Mouse (Mus musculus): ENCODE measurements around the gene Gimap9. TPM values are rescaled to one million over a fixed set of nuclear protein-coding genes. Genes with fewer than 3 reads are reported as not detected.

Gimap9 gene
- polyA plus RNA-seq, 1 experiment from 2014 or later: 6.0 TPM

- no peak for DNase-seq (ENCODE audit: low spot score)
- WGBS: 75% methylated on average over 5 of the region's 5 CpGs
- H3K36me3 ChIP-seq (replicated peaks): no peaks in the 10 kb centered on the region
- H3K27me3 ChIP-seq (replicated peaks; ENCODE audit: low read depth, poor library complexity, severe bottlenecking): no peaks in the 10 kb centered on the region
- no peak within 1 kb of the TSS for H3K27ac ChIP-seq (replicated peaks)
- no peaks in the 10 kb centered on the region for H3K4me1 ChIP-seq
- no peaks in the 10 kb centered on the region for H3K9me3 ChIP-seq
- H3K4me3 ChIP-seq: no peak within 1 kb of the TSS
Observed at GRCm38 (mm10) chr6:48684319-48684718, 8.4 kb downstream of the Gimap9 start, which contains the start of gene Gimap4. Gene Gimap4 (plus strand): TSS chr6:48684549.

GRCm38 (mm10) chr6:48684806-48685205 lies 8.9 kb downstream of the Gimap9 start:
- Histone ChIP-seq H3K27me3 (replicated peaks; ENCODE audit: low read depth, poor library complexity, severe bottlenecking) (no peaks in the 10 kb centered on the region), H3K4me3 (no peak overlapping the region), H3K36me3 (replicated peaks) (no peaks in the 10 kb centered on the region), H3K4me1 (no peaks in the 10 kb centered on the region), H3K27ac (replicated peaks) (no peak overlapping the region), H3K9me3 (no peaks in the 10 kb centered on the region)
- no peak for DNase-seq (ENCODE audit: low spot score)
- WGBS: 65% methylated on average over 4 of the region's 4 CpGs

GRCm38 (mm10) chr6:48685251-48685650 lies 9.3 kb downstream of the Gimap9 start:
- H3K4me1 ChIP-seq: no peaks in the 10 kb centered on the region
- H3K27ac ChIP-seq (replicated peaks): no peak overlapping the region
- no peaks in the 10 kb centered on the region for H3K36me3 ChIP-seq (replicated peaks)
- 85% methylated on average over 2 of the region's 2 CpGs for WGBS
- H3K4me3 ChIP-seq: no peak overlapping the region
- no peak for DNase-seq (ENCODE audit: low spot score)
- no peaks in the 10 kb centered on the region for H3K9me3 ChIP-seq
- H3K27me3 ChIP-seq (replicated peaks; ENCODE audit: low read depth, poor library complexity, severe bottlenecking): no peaks in the 10 kb centered on the region

DNA sequence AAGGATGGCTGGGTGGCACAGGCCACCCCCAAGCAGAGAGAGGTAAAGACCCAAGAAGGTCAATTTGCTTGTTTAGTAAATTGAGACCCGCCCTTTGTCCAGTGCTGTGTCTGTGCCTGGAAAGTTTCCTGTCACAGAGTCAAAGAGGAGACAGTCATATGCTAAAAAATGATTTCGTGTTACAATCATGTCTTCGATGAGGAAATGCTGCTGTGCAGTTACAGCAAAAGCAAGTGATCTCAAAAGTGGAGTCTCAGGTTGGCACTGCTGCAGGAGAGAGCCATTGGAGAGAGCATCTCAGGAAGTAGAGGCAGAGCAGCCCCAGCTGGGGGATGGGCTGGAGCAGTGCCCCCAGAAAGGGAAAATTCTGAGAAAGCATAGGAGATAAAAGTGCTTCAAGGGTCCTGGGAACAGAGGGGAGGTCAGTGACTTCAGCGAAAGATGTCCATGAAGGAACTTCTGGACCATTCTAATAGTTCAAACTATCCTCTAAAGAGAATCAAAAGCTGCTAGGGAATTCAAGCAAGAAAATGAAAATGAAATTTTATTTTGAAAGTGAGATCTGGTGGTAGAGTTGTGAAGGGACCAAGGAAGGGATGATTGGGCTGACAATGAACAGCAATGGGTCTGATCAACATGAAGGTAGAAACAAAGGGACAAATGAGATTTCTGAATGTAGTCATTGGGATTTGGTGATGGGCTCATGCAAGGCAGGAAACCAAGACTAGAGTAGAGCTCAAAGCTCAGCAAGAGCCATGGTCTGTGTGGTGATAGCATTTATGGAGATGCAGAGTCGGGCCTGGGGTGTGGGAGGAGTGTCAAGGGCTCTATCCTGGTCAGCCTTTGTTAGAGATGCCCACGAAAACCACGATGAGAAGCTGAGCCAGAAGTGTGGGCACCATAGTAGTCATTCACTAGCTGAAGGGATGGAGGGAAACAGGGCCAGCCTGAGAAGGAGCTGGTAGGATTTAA lies 10.1 kb downstream of the Gimap9 start:
- Histone ChIP-seq H3K9me3 (no peaks in the 10 kb centered on the region), H3K27me3 (replicated peaks; ENCODE audit: low read depth, poor library complexity, severe bottlenecking) (no peaks in the 10 kb centered on the region)
- WGBS: 85% methylated on average over 7 of the region's 7 CpGs

GRCm38 (mm10) chr6:48687077-48687476 lies 11.1 kb downstream of the Gimap9 start:
- H3K4me3 ChIP-seq: no peak overlapping the region
- no peaks in the 10 kb centered on the region for H3K36me3 ChIP-seq (replicated peaks)
- H3K27ac ChIP-seq (replicated peaks): no peak overlapping the region
- 79% methylated on average over 2 of the region's 2 CpGs for WGBS
- H3K9me3 ChIP-seq: no peaks in the 10 kb centered on the region
- DNase-seq (ENCODE audit: low spot score): no peak
- H3K27me3 ChIP-seq (replicated peaks; ENCODE audit: low read depth, poor library complexity, severe bottlenecking): no peaks in the 10 kb centered on the region
- H3K4me1 ChIP-seq: no peaks in the 10 kb centered on the region

More for the DNA sequence above, 10.1 kb downstream of the Gimap9 start:
- no peak for DNase-seq (ENCODE audit: low spot score)
- Histone ChIP-seq H3K4me1 (no peaks in the 10 kb centered on the region), H3K27ac (replicated peaks) (no peak overlapping the region), H3K4me3 (no peak overlapping the region), H3K36me3 (replicated peaks) (no peaks in the 10 kb centered on the region)

DNA sequence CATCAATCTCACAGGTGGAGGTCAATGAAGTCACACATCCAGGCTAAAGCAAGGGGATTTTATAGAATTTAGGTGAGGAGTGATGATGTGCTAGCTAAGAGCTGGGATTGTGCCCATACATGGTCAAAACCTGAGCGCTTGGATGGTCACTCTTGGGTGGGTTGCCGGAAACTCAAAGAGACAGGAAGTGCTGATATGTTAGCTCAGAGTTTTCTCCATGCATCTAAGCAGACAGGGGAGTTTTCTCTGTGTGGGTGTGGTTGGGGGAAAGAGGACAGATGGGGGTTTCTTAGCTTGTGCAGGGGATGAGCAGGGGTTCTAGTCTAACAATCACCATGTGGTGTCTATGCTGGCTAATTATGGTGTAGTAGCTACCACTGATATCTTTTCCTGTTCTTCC lies 13.4 kb downstream of the Gimap9 start:
- WGBS: 92% methylated on average over 2 of the region's 2 CpGs
- no peak for DNase-seq (ENCODE audit: low spot score)
- no peaks in the 10 kb centered on the region for H3K27me3 ChIP-seq (replicated peaks; ENCODE audit: low read depth, poor library complexity, severe bottlenecking)

DNA sequence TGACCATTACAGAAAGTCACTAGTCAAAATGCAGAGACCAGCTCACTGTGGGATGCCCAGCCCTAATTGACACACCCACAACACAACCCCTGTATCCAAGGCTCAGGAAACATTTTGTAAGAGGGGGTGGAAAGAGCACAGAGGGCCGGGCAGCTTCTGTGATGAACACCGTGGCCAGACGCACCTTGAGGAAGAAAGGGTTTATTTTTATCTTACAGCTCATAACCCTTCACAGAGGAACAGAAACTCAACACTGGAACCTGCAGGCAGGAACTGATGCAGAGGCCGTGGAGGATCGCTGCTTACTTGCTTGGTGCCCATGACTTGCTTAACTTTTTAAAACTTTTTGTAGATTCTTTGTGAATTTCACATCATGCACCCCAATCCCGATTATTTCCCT lies 17.0 kb downstream of the Gimap9 start:
- no peak for DNase-seq (ENCODE audit: low spot score)
- Histone ChIP-seq H3K4me3 (no peak overlapping the region), H3K27me3 (replicated peaks; ENCODE audit: low read depth, poor library complexity, severe bottlenecking) (no peaks in the 10 kb centered on the region), H3K9me3 (0 out of 2 replicates have a peak, but pooled peaks cover 2% of the 10 kb centered on the region), H3K27ac (replicated peaks) (no peak overlapping the region), H3K36me3 (replicated peaks) (no peaks in the 10 kb centered on the region), H3K4me1 (no peaks in the 10 kb centered on the region)
- WGBS: 87% methylated on average over 6 of the region's 6 CpGs

More for the DNA sequence above, 13.4 kb downstream of the Gimap9 start:
- no peaks in the 10 kb centered on the region for H3K9me3 ChIP-seq
- H3K36me3 ChIP-seq (replicated peaks): no peaks in the 10 kb centered on the region
- no peak overlapping the region for H3K27ac ChIP-seq (replicated peaks)
- H3K4me1 ChIP-seq: no peaks in the 10 kb centered on the region
- H3K4me3 ChIP-seq: no peak overlapping the region

GRCm38 (mm10) chr6:48696830-48697554 lies 21.1 kb downstream of the Gimap9 start:
- H3K27ac ChIP-seq (replicated peaks): no peak overlapping the region
- WGBS: 83% methylated on average over 4 of the region's 4 CpGs
- no peaks in the 10 kb centered on the region for H3K36me3 ChIP-seq (replicated peaks)
- DNase-seq (ENCODE audit: low spot score): no peak
- no peaks in the 10 kb centered on the region for H3K4me1 ChIP-seq
- H3K9me3 ChIP-seq: 0 out of 2 replicates have a peak, but pooled peaks cover 2% of the 10 kb centered on the region
- no peak overlapping the region for H3K4me3 ChIP-seq
- H3K27me3 ChIP-seq (replicated peaks; ENCODE audit: low read depth, poor library complexity, severe bottlenecking): no peaks in the 10 kb centered on the region

DNA sequence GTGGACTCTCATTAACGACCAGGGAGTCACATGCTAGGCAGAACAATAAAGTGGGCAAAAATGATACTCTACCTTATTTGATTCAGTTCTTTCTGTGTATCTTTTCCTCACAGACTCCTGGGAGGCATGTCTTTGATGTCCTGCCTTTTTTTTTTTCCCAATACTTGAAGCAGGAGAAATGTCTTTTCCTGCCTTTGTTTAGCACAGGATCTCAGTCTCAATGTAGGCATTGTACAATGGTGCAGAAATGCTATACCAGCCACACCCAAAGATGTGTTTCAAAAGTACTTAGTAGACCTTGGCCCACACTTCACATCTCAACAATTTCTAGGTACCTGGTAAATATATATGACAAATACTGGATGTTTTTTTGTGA lies 21.6 kb downstream of the Gimap9 start:
- Histone ChIP-seq H3K27me3 (replicated peaks; ENCODE audit: low read depth, poor library complexity, severe bottlenecking) (no peaks in the 10 kb centered on the region), H3K27ac (replicated peaks) (no peak overlapping the region), H3K36me3 (replicated peaks) (no peaks in the 10 kb centered on the region), H3K4me1 (peaks cover 4% of the 10 kb centered on the region; the same call in 1 of the 2 replicates), H3K9me3 (0 out of 2 replicates have a peak, but pooled peaks cover 2% of the 10 kb centered on the region), H3K4me3 (no peak overlapping the region)
- DNase-seq (ENCODE audit: low spot score): no peak
- WGBS: 61% methylated on average over 1 of the region's 1 CpGs

DNA sequence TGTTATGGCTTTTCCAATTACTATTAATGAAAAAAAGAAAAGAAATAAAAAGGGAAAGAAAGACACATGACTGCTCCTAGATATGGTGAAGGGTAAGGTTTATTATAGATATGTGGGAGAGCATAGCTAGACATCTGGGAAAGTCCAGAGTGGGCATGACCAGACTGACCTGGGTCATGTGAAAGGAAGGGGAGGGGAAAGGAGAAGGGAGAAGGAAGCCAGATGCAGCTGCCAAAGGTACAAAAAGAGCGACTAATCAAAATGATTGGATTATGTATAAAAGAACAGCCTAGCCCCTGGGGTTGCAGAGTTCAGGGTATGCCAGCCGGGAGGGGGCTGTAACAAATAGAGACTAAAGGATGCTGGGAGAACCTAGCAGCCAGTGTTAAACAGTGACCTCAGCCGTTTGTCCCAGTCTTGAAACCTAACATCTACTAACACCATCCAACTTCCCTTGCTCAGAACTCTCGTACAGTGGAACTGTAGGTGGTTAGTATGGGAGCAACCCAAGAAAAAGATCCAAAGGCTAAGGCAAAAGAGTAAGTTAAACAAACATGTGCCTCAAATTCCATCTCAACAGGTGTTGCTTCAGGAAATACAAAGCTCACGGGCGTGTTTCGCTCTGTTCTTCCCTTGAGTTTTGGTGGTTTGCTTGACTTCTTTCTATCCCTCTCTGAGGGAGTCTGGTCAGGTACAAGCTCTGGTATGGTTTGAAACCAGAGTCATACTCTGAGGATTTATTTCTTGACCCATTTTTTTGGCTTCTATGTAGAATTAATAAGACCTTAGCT lies 22.3 kb downstream of the Gimap9 start:
- Histone ChIP-seq H3K9me3 (0 out of 2 replicates have a peak, but pooled peaks cover 2% of the 10 kb centered on the region), H3K36me3 (replicated peaks) (no peaks in the 10 kb centered on the region), H3K27me3 (replicated peaks; ENCODE audit: low read depth, poor library complexity, severe bottlenecking) (no peaks in the 10 kb centered on the region), H3K4me3 (no peak overlapping the region), H3K4me1 (peaks cover 11% of the 10 kb centered on the region), H3K27ac (replicated peaks) (no peak overlapping the region)
- no peak for DNase-seq (ENCODE audit: low spot score)
- WGBS: 84% methylated on average over 7 of the region's 7 CpGs

GRCm38 (mm10) chr6:48698888-48699287 lies 23.0 kb downstream of the Gimap9 start:
- Histone ChIP-seq H3K4me1 (peaks cover 11% of the 10 kb centered on the region), H3K27ac (replicated peaks) (no peak overlapping the region), H3K27me3 (replicated peaks; ENCODE audit: low read depth, poor library complexity, severe bottlenecking) (no peaks in the 10 kb centered on the region), H3K4me3 (no peak overlapping the region), H3K36me3 (replicated peaks) (no peaks in the 10 kb centered on the region), H3K9me3 (0 out of 2 replicates have a peak, but pooled peaks cover 2% of the 10 kb centered on the region)
- DNase-seq (ENCODE audit: low spot score): no peak
- WGBS: 81% methylated on average over 3 of the region's 3 CpGs

Measured in embryonic facial prominence, embryonic 10.5 days (tissue).